Mouse (Mus musculus) adrenal gland, postnatal 4 days (tissue): Measurements from ENCODE around the gene Mast4. TPM values are rescaled to one million over a fixed set of nuclear protein-coding genes. Genes with fewer than 3 reads are reported as not detected.

Source experiments
- DNase-seq, 2 experiments: peaks; one replicate each; pipeline ENCODE4 v3.0.0; 2021 to 2022; ENCODE audit warnings: low spot score in 2 of 2, mixed read lengths in 2 of 2
- total RNA-seq, 2 experiments: library from RNA; stranded (reverse); gene quantifications; 2 replicates each; pipeline ENCODE4 v1.2.3; 2021

Mast4 gene
- total RNA-seq, 2 experiments from 2014 or later: 75.3 to 80.7 TPM

DNA sequence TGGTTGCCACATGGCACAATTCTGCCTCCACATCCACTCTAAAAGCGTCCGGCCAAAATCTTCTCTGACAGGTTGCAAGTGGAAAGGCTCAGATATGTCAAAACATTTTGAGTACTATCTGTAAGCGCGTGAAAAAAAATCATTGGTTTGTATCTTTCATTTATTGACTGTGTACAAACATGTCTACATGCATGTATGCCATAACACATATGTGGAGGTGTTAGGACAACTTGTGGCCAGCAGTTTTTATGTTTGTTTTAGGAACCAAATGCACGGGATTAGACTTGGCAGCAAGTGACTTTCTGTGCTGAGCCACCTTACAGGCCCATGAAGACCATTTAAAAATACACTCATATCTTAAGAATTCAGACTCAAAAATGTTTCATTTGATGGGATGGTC is 206.7 kb downstream of the Mast4 start:
- no peak for DNase-seq

DNA sequence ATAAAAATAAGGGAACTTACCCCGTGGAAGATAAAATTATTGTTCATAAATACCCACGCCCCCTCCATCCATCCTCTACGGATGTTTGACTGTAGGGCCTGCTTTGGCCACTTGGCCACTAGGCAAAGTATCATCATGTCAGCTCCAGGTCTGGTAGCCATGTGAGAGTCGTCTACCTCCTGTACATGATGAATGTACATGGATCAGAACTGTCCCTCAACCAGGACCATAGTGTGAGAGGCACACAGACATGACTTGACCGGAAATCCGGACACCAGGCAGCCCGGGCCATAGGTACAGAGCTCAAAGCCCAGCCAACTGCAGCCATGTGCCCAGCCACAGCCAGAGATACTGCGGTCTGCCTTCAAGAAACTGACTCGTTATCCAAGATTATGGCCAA is 210.6 kb downstream of the Mast4 start:
- no peak for DNase-seq

DNA sequence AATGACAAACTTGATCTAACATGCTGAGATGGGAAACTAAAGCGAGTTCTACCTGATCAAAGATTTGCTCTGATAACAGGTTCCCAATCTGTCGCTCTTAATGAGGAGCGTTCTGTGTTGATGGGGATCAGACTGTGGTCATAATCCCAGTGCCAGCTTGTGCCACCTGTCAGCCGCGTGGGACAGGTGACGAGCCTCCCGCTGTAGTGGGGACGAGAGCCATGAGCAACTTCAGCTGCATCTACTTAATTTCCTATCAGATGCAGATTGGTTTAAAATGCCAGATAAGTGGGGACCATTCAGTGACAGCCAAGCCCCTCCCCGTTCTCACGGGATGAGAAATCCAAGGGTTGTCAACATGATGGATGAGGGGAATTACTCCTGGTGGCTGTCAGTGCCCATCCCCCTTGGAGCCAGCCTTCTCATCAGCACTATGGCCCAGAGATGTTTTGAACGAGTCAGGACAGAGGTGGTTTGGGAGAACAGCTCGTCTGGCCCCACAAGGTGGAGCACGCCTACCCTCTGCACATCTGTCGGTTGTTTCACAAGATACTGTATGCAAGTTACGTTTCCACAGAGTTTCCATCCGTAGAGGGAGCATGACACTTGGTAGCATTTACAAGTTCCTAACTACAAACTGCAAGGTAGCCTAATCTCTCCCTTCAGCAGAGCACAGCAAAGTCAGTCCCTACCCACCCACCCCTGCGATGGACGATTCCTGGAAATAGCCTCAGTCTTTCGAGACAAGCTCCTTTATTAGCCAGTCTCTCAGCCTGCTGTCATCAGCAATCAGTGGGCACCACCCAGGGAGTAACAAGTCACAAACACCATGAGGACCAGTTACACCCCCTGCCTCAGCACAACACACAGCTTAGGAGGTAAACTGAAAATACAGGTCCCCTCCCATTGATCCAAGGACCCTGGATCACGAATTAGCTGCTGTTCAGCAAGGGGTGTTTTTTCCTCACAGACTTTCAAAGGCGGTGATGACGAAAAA is 212.2 kb downstream of the Mast4 start:
- DNase-seq: no peak

DNA sequence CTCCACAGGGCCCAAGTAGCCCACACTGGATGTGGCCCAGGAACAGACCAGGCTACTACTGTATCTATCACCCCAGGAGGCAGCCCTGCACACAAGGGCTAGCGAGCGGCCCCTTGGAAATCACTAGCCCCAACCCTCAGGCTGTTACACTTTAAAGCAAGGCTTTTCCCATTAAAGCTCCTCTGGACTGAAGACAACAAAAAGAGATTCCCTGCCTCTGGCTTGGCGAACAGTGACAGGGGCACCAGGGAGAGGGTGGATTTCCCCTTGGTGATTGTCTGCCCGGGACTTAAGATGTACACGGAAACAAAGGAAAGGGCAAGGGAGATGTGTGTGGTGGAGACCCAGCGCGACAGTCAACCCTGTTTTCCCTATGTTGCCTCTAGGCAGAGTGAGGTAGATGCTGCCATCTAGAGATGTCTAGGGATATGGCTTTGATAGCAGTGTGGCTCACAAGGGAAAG is 213.6 kb downstream of the Mast4 start:
- no peak for DNase-seq

DNA sequence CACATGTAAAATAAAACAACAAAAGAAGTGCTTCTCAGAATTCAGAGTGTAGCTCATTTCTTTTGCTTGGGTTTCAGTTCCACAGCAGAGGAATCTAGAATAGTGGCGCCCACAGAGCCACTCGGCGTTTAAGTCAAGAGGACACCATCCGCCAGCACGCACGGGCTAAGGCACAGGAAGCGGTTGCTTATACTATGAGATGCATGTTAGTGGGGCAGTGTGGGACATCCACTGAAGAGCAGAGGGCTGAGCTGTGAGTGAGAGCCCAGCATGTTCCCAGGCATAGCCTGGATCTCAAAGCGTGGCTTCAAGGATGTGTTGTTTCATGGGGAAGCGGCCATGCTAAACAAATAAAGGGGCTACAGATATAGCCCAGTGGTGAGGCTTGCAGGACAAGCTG is 214.6 kb downstream of the Mast4 start:
- no peak for DNase-seq

DNA sequence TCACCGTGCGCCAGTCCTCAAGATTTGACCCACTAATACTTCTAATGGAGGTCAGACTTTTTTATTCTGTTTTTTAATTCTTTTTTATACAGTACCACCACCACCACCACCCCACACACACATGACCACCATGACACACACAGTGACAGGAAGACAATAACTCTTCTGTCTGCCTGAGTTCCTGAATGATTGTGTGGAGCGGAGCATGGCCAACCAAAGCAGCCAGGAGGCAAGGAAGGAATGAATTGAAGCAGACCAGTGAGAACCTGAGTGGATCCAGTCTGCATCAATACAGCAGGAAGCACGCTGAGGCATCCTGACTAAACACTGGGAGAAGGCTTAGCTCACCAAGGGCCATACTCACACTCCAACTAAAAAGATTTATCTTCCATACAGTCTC is 219.2 kb downstream of the Mast4 start:
- DNase-seq: no peak

DNA sequence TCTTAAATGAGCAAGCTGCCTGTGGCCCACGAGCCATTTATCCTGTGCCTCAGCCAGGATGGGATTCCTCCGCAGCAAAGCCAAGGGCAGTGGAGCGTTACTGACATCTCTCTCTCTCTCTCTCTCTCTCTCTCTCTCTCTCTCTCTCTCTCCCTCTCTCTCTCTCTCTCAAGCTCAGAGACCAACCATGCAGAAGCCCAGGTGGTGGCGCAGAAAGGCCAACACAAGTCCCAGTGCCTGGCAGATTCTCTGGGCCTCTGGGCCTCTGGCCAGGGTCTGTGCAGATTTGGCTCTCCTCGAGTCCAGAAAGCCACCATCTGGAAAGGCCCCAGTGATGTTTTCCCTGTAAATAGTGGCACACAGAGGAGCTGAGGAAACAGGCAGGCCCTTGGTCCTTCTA is 220.0 kb downstream of the Mast4 start:
- no peak for DNase-seq

DNA sequence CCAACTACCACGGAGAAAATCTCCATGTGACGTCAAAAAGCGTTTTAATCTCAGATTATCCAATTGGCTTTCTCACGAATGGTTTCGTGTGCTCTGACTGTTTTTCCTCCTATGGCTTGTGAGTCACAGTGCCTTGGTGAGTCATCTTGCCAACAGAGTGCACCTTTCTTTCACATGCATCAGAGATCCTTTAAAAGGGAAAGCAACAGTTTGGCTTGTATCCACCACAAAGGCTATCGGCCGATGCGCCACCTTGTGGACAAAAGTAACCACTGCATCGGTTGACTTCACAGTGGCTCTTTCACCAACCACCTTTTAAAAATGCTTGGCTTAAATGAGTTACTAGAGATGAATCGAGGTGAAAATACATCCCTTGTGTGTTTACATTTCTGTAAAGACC is 224.4 kb downstream of the Mast4 start:
- DNase-seq: peak; percentile 16 to 41

DNA sequence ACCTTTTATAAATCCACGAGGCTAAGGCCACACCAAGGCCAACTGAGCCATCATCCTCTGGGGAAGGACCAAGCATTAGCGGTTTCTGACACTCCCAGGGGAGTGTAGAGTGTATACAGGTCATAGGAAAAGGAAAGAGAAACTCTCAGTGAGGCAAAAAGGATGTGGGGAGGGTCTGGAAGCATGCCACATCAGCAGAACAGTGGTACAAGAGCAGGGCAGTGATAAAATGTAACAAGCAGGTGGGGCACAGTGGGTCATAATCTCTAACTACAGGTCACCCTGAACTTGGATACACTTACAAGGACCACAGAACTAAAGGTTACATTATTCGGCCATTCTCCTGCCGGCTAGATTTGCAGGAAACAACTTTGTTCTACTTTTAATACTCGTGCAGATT is 226.9 kb downstream of the Mast4 start:
- no peak for DNase-seq

DNA sequence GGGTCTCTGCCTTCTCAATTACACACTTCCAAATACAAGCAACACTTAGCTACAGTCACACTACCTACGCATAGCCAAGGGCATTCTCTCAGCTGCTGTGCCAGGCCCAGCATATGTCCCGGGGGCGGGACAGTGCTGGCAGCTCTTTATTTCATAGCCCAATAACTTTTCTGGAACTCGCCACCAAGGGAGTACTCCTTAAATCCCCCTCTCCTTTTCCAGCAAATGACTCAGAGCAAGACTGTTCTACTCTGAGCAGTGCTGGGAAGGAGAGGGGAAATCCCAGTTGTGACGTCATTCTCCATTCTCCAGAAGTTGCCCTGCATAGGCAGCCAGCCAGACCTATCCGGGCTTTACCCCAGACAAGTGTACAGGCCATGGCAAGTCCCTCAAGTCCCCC is 231.7 kb downstream of the Mast4 start:
- no peak for DNase-seq

DNA sequence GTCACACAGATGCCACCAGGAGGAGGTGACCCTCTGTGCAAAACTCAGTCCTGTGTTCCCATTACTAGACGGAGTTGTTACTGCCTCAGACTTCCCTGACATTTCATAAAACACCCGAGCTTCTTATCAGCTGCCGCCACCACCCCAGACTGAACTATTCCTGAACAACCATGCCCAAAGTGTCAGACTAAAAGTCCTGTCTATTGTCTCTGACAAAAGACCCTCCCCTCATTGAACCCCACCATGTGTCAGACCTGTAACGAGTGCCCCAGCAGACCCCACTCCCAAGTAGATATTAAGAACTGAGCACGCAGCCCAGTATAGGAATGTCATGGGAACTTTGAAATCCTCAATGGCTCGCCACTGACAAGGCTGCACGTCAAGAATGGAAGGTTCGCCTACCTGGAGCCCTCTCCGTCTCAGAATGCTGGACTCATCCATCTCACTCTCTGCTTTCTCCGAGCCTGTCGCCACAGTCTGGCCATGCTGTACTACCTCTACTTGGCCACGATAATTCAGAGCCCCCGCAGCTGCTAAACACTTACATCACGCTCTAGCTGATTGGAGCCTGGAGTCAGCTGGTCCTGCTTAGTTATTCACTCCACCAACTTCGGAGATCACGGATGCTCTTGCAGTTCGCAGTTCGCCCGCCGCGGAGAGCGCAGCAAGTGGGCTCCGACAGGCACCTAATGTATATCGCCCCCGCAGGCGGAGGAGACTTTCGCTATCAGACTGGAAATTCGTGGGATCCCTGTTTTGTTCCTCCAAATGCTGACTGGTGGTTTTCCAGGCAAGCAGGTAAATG is 237.7 kb downstream of the Mast4 start:
- DNase-seq: peak in 1 of 2 experiments; percentile 27

DNA sequence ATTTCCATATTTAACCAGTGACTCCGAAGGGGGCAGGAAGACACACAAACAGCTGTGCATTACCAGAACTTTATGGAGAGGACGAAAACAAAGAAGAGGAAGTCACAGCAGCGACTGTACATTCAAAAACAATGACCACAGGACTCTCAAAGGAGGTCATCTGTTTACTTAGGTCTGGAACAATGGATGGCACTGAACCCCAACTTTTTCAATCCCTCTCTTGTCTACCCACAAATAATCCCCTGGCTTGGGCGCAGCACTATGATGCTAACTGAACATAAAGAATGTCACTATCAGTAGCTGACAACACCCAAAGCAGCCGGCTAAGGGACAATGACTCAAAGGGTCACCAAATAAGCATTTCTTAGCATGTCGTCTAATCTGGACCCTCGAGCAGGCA is 238.8 kb downstream of the Mast4 start:
- DNase-seq: no peak

DNA sequence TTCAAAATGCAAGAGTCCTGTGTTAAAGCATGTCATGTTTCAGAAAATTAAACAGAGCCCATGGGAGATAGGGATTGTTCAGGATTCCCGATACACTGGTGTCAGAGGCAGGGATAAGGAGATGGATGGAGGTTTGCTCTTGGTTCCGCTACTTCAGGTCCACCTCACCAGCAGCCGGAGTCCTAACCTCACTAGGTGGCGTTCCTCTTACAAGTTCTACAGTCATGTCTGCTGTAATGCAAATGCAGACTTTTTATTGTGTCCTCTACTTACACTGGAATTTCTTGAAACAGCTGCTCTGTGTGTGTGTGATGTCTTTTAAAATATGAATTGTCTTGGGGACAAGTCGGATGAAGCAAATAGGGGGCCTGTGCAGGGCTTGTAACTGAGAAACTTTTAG is 239.7 kb downstream of the Mast4 start:
- no peak for DNase-seq

DNA sequence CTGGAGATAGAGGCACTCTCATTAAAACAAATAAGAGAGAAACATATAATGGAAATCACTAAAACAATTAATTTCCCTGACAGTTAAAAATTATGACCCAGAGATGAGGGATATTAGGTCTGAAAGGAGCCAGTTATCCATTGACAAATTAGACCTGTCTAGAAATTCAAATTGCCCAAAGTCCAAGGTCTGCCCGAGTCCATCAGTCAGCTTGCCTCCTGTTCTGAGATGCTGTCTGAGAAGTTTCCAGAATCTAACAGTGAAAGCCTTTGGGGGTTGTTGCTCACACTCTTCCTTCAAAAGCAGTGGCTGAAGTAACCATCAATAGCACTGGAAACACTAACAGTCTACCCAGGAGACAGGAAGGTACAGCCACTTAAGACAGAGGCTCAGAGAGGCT is 240.6 kb downstream of the Mast4 start:
- DNase-seq: no peak

DNA sequence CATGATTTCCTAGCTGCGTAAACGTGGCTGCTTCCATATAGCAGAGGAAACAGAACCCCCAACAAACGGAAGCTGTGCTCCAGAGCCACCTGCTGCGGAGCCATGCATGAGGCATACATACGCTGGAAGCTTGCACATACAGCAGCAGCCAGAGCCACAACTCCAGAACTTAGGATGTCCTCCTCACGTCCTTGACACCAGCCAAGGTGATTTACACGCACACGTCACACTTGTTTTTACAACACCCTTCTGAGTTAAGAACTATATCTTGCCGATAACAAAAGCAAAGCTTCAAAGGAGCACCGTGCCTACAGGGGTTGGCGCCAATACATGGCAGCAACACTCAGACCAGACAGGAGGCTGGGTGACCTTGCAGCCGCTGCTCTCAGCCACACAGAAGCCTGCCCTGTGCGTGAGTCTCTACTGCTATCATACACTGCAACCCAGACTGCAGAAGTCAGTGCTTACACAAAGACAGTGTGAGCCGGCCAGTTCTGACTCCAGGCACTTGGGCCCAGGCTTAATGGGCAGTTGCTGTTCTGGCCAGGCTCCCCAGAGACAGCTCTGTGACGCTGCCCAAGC is 248.7 kb downstream of the Mast4 start:
- DNase-seq: no peak

DNA sequence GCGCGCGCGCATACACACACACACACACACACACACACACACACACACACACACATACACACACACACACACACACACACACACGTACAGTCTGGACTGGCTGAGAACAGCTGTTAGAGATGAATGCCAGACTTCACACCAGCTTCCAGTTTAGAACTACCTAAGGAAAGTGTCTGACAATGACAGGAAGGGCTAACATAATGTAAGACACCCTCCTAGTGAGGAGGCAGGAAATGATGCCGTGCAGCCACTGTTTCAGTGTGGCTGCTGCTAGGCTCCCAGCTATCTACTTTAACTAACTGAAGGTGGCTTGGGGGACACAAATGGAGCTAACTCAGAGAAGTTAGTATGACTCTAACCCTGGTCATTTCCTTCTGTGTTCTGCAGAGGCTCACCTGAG is 251.4 kb downstream of the Mast4 start:
- DNase-seq: no peak

DNA sequence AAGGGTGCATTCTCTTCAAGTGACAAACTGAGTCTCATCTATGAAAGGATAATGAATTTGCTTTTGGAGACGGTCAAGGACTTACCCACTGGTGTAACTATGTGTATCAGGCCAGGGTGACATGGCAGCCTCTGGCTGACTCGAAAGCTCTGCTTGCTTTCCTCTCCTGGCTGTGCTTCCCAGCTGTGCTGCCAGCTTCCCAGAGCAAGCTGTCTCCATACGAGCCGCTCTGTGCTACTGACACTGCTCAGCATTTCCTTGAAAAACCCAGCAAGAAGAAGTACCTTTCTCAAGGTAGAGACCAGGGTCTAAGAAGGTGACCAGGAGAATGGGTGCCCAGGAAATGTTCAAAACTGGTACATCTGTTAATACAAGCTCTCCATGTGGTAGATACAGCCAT is 254.5 kb downstream of the Mast4 start:
- no peak for DNase-seq

DNA sequence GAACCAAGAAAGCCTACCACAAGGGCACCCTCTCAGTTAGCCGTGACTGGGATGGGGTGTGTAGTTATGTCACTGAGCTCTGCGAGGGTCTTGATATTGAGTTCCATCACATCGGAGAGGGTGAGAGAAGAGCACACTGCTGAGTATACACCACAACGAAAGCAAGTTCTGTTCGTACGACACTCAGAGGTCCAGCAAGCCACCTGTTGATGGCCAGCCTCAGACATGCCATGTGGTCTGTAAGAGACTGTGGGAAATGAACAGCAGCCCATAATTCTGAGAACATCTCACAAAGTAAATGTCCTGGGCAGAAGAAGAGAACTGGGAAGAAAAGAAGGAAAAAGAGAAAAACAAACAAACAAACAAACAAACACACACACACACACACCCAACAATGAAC is 255.5 kb downstream of the Mast4 start:
- DNase-seq: no peak

DNA sequence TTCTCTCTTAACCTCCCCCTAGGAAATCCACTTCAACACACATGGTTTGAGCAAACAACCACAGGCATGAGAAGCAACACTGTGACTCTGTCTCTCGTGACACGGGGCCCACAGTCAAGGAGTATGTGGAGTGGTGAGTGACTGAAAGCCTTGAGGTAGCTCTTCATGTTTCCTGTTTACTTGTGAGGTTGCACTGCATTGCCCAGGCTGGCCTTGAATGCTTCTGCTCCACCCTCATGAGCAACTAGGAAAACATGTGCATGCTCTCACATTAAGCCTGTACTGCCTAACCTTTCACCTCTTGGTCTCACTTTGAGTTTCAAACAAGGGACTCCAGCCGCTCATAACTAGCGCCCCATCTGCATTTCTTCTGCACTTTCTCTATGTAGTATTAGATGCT is 260.8 kb downstream of the Mast4 start:
- DNase-seq: no peak

DNA sequence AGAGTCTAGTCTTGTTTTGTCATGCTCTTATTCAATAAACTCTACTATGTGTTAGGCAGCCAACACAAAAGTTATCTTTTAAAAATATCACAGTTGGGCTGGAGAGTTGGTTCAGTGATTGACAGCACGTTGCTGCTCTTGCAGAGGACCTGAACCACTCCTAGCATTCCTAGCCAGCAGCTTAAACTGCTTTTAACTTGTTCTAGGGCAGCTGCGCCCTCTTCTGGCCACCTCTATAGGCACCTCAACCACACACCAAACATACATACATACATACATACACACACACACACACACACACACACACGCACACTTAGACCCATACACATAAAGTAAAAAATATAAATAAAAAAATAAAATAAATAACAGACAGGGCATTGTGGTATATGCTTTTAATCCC is 262.5 kb downstream of the Mast4 start:
- DNase-seq: no peak

DNA sequence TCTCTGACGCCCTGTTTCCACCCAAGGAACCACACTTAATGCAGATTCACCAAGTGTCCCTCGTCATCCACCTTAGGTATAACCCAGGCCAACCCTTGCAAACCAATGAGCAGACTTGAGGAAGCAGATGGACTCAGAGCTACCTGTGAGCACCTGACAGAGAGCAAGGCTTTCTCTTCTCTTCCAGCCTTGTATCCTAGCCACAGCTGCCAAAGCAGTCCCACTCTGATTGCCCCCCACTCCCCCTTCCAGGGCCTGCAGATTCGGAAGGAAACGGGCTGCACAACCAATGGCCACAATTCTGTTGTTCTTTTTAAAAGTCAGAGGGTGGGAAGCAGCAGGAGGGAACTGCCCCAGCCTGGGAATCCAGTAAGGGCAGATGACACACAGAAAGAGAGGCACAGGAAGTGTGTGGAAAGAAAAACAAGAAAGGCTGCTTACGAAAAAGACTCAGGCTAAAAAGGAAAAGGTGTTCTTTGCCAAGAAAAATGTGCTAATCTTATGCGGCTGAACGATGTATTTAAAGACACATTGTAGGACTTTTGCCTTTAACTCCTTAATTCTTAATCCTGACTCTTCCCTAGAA is 266.6 kb downstream of the Mast4 start:
- DNase-seq: no peak
